Mouse (Mus musculus) kidney, postnatal 0 days (tissue): ENCODE results near the gene Lrmda. TPM values are rescaled to one million over a fixed set of nuclear protein-coding genes. Genes with fewer than 3 reads are reported as not detected.

Source experiments
- ATAC-seq: fragments of 200-750 bp; cut with Nextera tagmentation; replicated peaks from 2 replicates; pipeline ENCODE4 v1.8.0; 2017; ENCODE audit warnings: low read depth, moderate number of reproducible peaks, moderate TSS enrichment, moderate library complexity; ENCODE audit not compliant: low FRiP score
- DNase-seq: peaks from one replicate; pipeline ENCODE4 v3.0.0-alpha.2; 2016; ENCODE audit warnings: low spot score
- H3K27ac ChIP-seq: fragments of 300-500 bp; sonication (generic); 2 replicates; pipeline ENCODE4 v1.5.1; 2014; ENCODE audit warnings: mild to moderate bottlenecking
- H3K27me3 ChIP-seq: fragments of 300-500 bp; sonication (generic); 2 replicates; pipeline ENCODE4 v1.6.1; 2014; ENCODE audit warnings: low read length, mixed read lengths; ENCODE audit not compliant: insufficient read depth
- H3K36me3 ChIP-seq: fragments of 300-500 bp; sonication (generic); 2 replicates; pipeline ENCODE4 v1.6.1; 2014; ENCODE audit warnings: low read length, mixed read lengths; ENCODE audit not compliant: insufficient read depth
- H3K4me1 ChIP-seq: fragments of 300-500 bp; sonication (generic); replicated peaks from 2 replicates; pipeline ENCODE4 v1.6.1; 2014; ENCODE audit warnings: antibody characterized with exemption, low read length, mixed read lengths; ENCODE audit not compliant: insufficient read depth
- H3K4me2 ChIP-seq: fragments of 300-500 bp; sonication (generic); 2 replicates; pipeline ENCODE4 v1.6.1; 2014; ENCODE audit warnings: mild to moderate bottlenecking, low read length, moderate library complexity, mixed read lengths
- H3K4me3 ChIP-seq: fragments of 300-500 bp; sonication (generic); replicated peaks from 2 replicates; pipeline ENCODE4 v1.5.1; 2014; ENCODE audit warnings: low read depth, low read length
- H3K9ac ChIP-seq: fragments of 300-500 bp; sonication (generic); 2 replicates; pipeline ENCODE4 v1.6.1; 2014; ENCODE audit warnings: low read depth, low read length
- H3K9me3 ChIP-seq: fragments of 300-500 bp; sonication (generic); replicated peaks from 2 replicates; pipeline ENCODE4 v1.6.1; 2016; ENCODE audit warnings: low read length, inconsistent platforms, mixed read lengths
- CTCF ChIP-seq: IDR thresholded peaks from 2 replicates; pipeline ENCODE4 v1.5.1; 2016; ENCODE audit warnings: antibody characterized with exemption, low read depth, mild to moderate bottlenecking, moderate library complexity
- WGBS: fragments of 180-500 bp; shearing (Covaris S2); extraction: QIAGEN DNeasy Blood & Tissue Kit; methylation state at CpG from one replicate; pipeline ENCODE4 v1.1.7; 2014; 5-methylcytosine and 5-hydroxymethylcytosine counted together
- polyA plus RNA-seq: library from polyadenylated mRNA; unstranded; fragments of >200 nt; fragmentation: Nextera tagmentation; extraction: Ambion mirVana; gene quantifications from 2 replicates; pipeline ENCODE4 v1.2.1, GENCODE M21; 2015

The Lrmda gene
- polyA plus RNA-seq, 1 experiment from 2014 or later = 0.83 TPM

GRCm38 (mm10) chr14:22931114-22931822 is 911.8 kb downstream of the Lrmda start:
- ATAC-seq (no peak), DNase-seq (peak; percentile 85)
- H3K4me3 ChIP-seq = no peak overlapping the region
- H3K36me3 ChIP-seq = no peaks in the 10 kb centered on the region
- no peaks in the 10 kb centered on the region for H3K9me3 ChIP-seq
- H3K4me2 ChIP-seq = no peak overlapping the region
- H3K4me1 ChIP-seq = no peaks in the 10 kb centered on the region; the same call in 1 of the 2 replicates
- no peak overlapping the region for H3K9ac ChIP-seq
- H3K27me3 ChIP-seq = no peaks in the 10 kb centered on the region
- no peak overlapping the region for H3K27ac ChIP-seq
- TF ChIP-seq CTCF = no peak
- WGBS = 70% methylated on average over 4 of the region's 4 CpGs

DNA sequence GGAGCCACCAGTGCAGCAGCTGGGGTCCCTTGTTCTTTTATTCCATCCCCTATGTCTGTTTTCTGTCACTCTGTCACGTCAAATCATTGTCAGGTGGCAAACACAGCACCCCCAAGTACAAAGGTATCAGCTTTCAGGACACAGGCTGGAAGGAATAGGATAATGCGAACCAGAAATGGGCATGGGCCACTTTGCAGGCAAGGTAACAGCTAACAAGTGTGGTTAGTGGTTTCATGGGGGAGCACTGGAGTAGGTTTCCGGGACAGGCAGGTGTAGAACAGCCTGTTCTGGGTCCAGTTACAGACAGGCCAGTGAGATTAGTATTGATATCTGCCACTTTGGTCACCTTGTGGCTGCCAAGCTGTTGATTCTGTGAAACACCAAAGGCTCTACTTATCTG is 917.2 kb downstream of the Lrmda start:
- no peaks in the 10 kb centered on the region for H3K4me1 ChIP-seq
- no peak overlapping the region for H3K4me3 ChIP-seq
- DNase-seq = no peak
- no peak overlapping the region for H3K9ac ChIP-seq
- no peak overlapping the region for H3K4me2 ChIP-seq
- H3K27ac ChIP-seq = no peak overlapping the region
- H3K27me3 ChIP-seq = no peaks in the 10 kb centered on the region
- H3K36me3 ChIP-seq = no peaks in the 10 kb centered on the region
- no peaks in the 10 kb centered on the region for H3K9me3 ChIP-seq
- no peak for TF ChIP-seq CTCF
- 67% methylated on average over 3 of the region's 3 CpGs for WGBS
- no peak for ATAC-seq

GRCm38 (mm10) chr14:22940576-22940975 is 921.1 kb downstream of the Lrmda start:
- TF ChIP-seq CTCF = no peak
- Histone ChIP-seq H3K27ac (no peak overlapping the region), H3K36me3 (no peaks in the 10 kb centered on the region), H3K4me3 (no peak overlapping the region), H3K9ac (no peak overlapping the region), H3K9me3 (no peaks in the 10 kb centered on the region), H3K4me1 (no peaks in the 10 kb centered on the region), H3K4me2 (no peak overlapping the region), H3K27me3 (no peaks in the 10 kb centered on the region)
- DNase-seq = peak; percentile 62
- ATAC-seq = no peak
- 59% methylated on average over 2 of the region's 2 CpGs for WGBS

DNA sequence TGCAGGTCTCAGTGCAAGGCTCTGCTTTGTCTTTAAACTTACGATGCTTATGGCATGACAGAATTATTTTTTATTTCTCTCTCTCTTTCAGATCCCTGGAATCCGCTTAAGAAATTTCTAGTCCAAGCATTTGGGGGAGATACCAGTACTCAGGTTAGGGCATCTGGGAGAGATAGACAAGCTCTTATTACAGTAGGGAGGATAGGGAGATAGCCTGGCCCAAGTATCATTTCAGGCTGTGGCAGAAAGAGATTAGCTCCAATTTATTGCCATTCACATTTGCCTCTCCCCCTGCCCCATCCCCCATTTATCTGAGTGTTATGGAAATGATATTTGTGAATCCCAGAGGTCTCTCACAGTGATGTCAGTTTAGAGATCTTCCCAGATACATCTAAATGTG is 923.1 kb downstream of the Lrmda start:
- no peak overlapping the region for H3K27ac ChIP-seq
- no peak overlapping the region for H3K4me2 ChIP-seq
- H3K9ac ChIP-seq = no peak overlapping the region
- no peak overlapping the region for H3K4me3 ChIP-seq
- no peaks in the 10 kb centered on the region for H3K9me3 ChIP-seq
- TF ChIP-seq CTCF = no peak
- H3K27me3 ChIP-seq = no peaks in the 10 kb centered on the region
- DNase-seq (no peak), ATAC-seq (no peak)
- H3K36me3 ChIP-seq = no peaks in the 10 kb centered on the region
- H3K4me1 ChIP-seq = no peaks in the 10 kb centered on the region
- WGBS = 47% methylated on average over 2 of the region's 2 CpGs

DNA sequence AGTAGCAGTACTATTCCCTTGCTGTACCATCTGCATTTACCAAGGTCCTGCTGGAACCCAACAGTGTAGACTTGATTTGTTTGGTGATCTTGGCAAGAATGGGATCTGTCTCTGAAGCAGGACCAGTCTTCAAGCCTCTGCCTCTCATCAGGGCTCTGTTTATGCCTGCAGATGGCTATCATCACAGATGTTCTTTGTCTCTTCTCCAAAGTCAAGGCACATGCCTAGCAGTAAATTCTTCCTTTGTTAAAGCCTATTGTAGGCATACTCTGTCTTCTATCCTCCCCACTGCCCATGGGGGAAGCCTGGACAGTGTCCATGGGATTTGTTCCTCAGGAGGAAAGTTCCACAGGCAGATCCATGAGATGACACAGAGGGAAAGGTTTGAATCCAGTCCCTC is 930.0 kb downstream of the Lrmda start:
- Histone ChIP-seq H3K4me2 (no peak overlapping the region), H3K9me3 (no peaks in the 10 kb centered on the region), H3K9ac (no peak overlapping the region), H3K27ac (no peak overlapping the region), H3K4me3 (no peak overlapping the region), H3K4me1 (no peaks in the 10 kb centered on the region), H3K36me3 (no peaks in the 10 kb centered on the region), H3K27me3 (no peaks in the 10 kb centered on the region)
- DNase-seq (no peak), ATAC-seq (no peak)
- TF ChIP-seq CTCF = no peak

DNA sequence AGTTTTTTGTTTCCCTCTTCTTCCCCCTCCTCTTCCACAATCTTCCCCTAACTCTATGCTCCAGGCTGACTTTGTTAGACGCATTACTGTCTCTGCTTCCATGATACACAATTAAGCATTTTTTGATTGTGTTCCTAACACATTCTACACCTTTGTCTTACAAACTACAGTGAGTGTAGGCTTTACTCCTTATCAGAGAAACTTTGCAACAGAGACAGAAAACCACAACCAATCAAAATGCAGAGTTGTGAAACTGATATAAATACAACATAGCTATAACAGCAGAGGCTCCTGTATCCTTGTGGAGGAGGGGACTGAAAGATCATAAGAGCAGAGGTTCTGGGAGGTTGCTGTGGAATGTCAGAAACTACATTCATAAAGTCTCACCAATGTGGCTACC is 933.5 kb downstream of the Lrmda start:
- TF ChIP-seq CTCF = no peak
- H3K9ac ChIP-seq = no peak overlapping the region
- WGBS = 79% methylated on average over 1 of the region's 1 CpGs

DNA sequence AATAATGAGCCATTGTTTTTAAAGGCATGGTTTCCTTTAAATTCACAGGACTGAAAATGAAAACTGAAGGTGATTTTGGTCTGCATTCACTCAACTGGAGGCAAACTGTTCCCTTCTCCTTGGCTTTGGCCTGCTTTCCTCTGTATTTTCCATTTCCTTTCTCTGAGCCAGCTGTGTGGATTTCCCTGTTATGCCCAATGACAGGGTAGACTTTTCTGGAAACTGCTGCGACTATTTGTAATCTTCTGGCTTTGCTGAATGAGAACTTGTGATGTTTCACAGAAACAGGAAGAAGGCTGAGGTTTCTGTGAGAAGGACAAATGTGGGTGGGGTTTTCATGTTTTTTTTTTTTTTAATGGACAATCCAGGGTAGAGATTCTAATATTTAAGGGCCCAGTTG is 940.7 kb downstream of the Lrmda start:
- Histone ChIP-seq H3K27me3 (no peaks in the 10 kb centered on the region), H3K9ac (no peak overlapping the region), H3K4me2 (no peak overlapping the region), H3K27ac (no peak overlapping the region), H3K36me3 (no peaks in the 10 kb centered on the region), H3K9me3 (no peaks in the 10 kb centered on the region), H3K4me3 (no peak overlapping the region), H3K4me1 (no peaks in the 10 kb centered on the region)
- ATAC-seq (no peak), DNase-seq (no peak)
- 68% methylated on average over 1 of the region's 1 CpGs for WGBS
- TF ChIP-seq CTCF = no peak

More for the DNA sequence above, 933.5 kb downstream of the Lrmda start:
- Histone ChIP-seq H3K27me3 (no peaks in the 10 kb centered on the region), H3K4me3 (no peak overlapping the region), H3K4me2 (no peak overlapping the region), H3K4me1 (no peaks in the 10 kb centered on the region), H3K36me3 (no peaks in the 10 kb centered on the region), H3K9me3 (no peaks in the 10 kb centered on the region), H3K27ac (no peak overlapping the region)
- DNase-seq (no peak), ATAC-seq (no peak)
